Mouse (Mus musculus) cortical plate, adult 2 months (tissue): ENCODE measurements around the gene Adgrf5.

Experiments used
- CTCF ChIP-seq: fragments of 200-500 bp; IDR thresholded peaks from 2 replicates; pipeline ENCODE4 v1.5.1; 2011; ENCODE audit warnings: mild to moderate bottlenecking, control low read depth, low read length; ENCODE audit not compliant: insufficient read depth; ENCODE audit errors: extremely low read depth
- POLR2A ChIP-seq: fragments of 200-500 bp; IDR thresholded peaks from 2 replicates; pipeline ENCODE4 v1.6.1; 2011; ENCODE audit warnings: mild to moderate bottlenecking, low read length, control low read depth; ENCODE audit not compliant: insufficient read depth; ENCODE audit errors: extremely low read depth

DNA sequence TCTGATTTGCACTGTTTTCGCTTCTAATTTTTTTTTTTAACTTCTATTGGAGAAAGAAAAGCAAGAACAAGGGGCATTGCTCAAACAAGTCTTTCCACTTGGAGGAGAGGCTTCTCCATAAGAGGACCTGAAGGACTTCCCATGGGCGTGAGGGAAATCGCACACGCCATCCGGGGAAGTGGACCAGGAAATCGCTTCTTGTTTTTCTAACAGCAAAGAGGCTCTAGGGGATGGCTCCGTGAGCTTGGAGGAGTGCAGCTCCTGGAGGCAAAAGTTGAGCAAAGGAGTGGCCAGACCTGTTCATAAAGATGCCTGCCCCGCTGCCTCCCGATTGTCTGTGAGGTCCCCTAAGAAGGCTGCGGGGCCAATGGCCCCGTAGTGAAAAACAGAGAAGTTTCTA is 29.0 kb downstream of the Adgrf5 start:
- TF ChIP-seq POLR2A (no peak), CTCF (no peak)
